Mouse (Mus musculus) forebrain, embryonic 11.5 days (tissue): ENCODE results near the gene Cdh23. TPM values are rescaled to one million over a fixed set of nuclear protein-coding genes. Genes with fewer than 3 reads are reported as not detected.

ENCODE experiments used
- ATAC-seq: fragments of 200-750 bp; cut with Nextera tagmentation; replicated peaks from 2 replicates; pipeline ENCODE4 v1.8.0; 2017; ENCODE audit warnings: moderate TSS enrichment; ENCODE audit not compliant: low FRiP score
- DNase-seq: peaks from one replicate; pipeline ENCODE4 v3.0.0-alpha.2; 2017; ENCODE audit warnings: low spot score
- H3K27ac ChIP-seq: fragments of 300-500 bp; sonication (generic); 2 replicates; pipeline ENCODE4 v1.5.1; 2014; ENCODE audit warnings: low read depth, low read length
- H3K27me3 ChIP-seq: fragments of 300-500 bp; sonication (generic); 2 replicates; pipeline ENCODE4 v1.6.1; 2014; ENCODE audit warnings: mild to moderate bottlenecking, low read length, mixed read lengths; ENCODE audit not compliant: control insufficient read depth, insufficient read depth
- H3K36me3 ChIP-seq: fragments of 300-500 bp; sonication (generic); 2 replicates; pipeline ENCODE4 v1.6.1; 2014; ENCODE audit warnings: mild to moderate bottlenecking, low read length, moderate library complexity, mixed read lengths; ENCODE audit not compliant: control insufficient read depth, insufficient read depth
- H3K4me1 ChIP-seq: fragments of 300-500 bp; sonication (generic); replicated peaks from 2 replicates; pipeline ENCODE4 v1.6.1; 2014; ENCODE audit warnings: low read length, mixed read lengths; ENCODE audit not compliant: control insufficient read depth, insufficient read depth
- H3K4me2 ChIP-seq: fragments of 300-500 bp; sonication (generic); 2 replicates; pipeline ENCODE4 v1.6.1; 2014; ENCODE audit warnings: low read depth, mild to moderate bottlenecking, low read length, moderate library complexity, mixed read lengths; ENCODE audit not compliant: severe bottlenecking
- H3K4me3 ChIP-seq: fragments of 300-500 bp; sonication (generic); 2 replicates; pipeline ENCODE4 v1.5.1; 2014; ENCODE audit warnings: low read depth, low read length
- H3K9ac ChIP-seq: fragments of 300-500 bp; sonication (generic); 2 replicates; pipeline ENCODE4 v1.6.1; 2014; ENCODE audit warnings: low read length
- H3K9me3 ChIP-seq: fragments of 300-500 bp; sonication (generic); 2 replicates; pipeline ENCODE4 v1.6.1; 2016; ENCODE audit warnings: low read length, mixed read lengths; ENCODE audit not compliant: control insufficient read depth
- whole genome bisulfite sequencing: fragments of 180-500 bp; shearing (Covaris S2); extraction: QIAGEN DNeasy Blood & Tissue Kit; methylation state at CpG from one replicate; pipeline ENCODE4 v1.1.7; 2014; 5-methylcytosine and 5-hydroxymethylcytosine counted together
- polyA plus RNA-seq: library from polyadenylated mRNA; unstranded; fragments of >200 nt; fragmentation: Nextera tagmentation; extraction: Ambion mirVana; gene quantifications from 2 replicates; pipeline ENCODE4 v1.2.1, GENCODE M21; 2014

The Cdh23 gene
- polyA plus RNA-seq, 1 experiment from 2014 or later: 0.36 TPM

DNA sequence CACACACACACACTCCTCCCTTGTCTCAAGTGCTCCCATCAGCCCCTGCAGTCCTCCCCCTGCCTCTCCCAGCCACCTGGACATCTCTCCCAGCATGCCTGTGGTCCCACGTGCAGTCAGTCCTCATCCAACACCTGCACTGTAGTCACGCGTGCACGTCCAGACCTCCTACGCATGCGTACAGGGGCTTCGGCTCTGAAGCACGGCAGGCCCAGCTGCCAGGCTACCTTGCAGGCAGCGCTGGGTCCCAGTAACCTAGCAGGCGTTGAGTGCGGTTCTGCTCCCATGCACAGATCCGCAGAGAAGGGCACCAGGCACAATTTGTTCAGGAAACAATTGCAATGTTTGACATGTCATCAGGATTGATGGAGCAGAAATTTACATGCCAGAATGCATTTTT lies 249.1 kb downstream of the Cdh23 start:
- Histone ChIP-seq H3K9ac (no peak overlapping the region), H3K36me3 (no peaks in the 10 kb centered on the region), H3K4me1 (no peaks in the 10 kb centered on the region), H3K27ac (no peak overlapping the region), H3K27me3 (no peaks in the 10 kb centered on the region), H3K9me3 (no peaks in the 10 kb centered on the region), H3K4me2 (no peak overlapping the region), H3K4me3 (no peak overlapping the region)
- DNase-seq: no peak
- WGBS: 90% methylated on average over 12 of the region's 12 CpGs
- no peak for ATAC-seq

DNA sequence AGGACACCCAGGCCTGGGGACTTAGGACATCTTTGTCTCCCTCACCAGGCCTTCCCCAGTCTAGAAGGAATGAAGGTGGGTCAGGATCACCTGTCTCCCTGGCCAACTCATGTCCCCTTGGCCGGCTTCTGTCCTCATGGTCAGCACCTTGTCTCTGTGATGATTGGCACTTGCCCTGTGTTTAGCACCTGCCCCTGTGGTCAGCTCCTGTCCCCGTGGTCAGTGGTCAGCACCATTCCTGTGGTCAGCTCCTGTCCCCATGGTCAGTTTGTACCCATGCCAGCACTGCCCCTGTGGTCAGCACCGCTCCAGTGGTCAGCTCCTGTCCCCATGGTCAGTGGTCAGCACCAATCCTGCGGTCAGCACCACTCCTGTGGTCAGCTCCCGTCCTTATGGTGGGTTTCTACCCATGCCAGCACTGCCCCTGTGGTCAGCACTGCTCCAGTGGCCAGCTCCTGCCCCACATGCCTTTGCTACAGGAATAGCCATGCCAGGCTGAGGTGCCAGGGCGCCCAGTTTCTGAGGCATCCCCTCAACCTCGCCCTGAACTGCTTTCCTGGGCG lies 251.2 kb downstream of the Cdh23 start:
- Histone ChIP-seq H3K4me2 (no peak overlapping the region), H3K36me3 (no peaks in the 10 kb centered on the region), H3K27me3 (no peaks in the 10 kb centered on the region), H3K4me3 (no peak overlapping the region), H3K9me3 (no peaks in the 10 kb centered on the region), H3K27ac (no peak overlapping the region), H3K4me1 (no peaks in the 10 kb centered on the region), H3K9ac (no peak overlapping the region)
- DNase-seq: peak; percentile 66
- 66% methylated on average over 8 of the region's 8 CpGs for WGBS
- no peak for ATAC-seq

DNA sequence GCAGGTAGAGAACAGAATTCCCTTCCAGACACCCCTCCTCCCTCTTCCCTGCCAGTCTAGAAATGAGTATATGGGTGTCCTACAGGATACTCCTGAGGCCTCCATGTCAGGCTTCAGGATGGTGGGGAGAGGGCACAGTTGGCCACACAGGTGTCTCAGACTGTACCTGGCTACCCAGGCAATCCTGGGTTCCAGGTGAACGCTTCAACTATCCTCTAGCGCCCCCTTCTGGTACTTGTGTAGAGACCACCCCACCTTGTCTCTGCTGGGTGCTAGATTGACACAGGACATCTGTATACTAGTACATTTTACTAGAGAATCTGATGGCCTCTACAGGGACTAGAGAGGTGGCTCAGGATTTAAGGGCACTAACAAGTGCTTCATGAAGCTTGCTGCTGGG lies 253.2 kb downstream of the Cdh23 start:
- Histone ChIP-seq H3K9ac (no peak overlapping the region), H3K4me3 (no peak overlapping the region), H3K4me2 (no peak overlapping the region), H3K36me3 (no peaks in the 10 kb centered on the region), H3K27me3 (no peaks in the 10 kb centered on the region), H3K9me3 (no peaks in the 10 kb centered on the region), H3K27ac (no peak overlapping the region), H3K4me1 (no peaks in the 10 kb centered on the region)
- no peak for ATAC-seq
- DNase-seq: no peak
- 4% methylated on average over 2 of the region's 2 CpGs for WGBS

DNA sequence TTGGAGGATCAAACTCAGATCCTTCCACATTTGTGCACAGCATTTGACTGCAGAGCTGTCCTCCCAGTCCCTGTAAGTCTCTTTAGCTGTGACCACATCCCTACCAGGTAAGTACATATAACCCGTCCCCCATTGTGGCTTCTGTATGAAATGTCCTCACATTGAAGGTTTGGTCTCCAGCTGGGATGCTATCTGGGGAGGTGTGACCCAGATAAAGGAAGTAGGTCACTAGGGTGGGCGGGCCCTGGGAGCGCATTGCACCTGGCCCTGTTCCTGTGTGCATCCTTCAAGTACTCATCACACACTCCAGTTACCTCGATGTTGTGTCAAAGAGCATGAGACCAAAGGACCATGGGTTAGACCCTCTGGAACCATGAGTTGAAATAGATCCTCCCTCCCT lies 254.0 kb downstream of the Cdh23 start:
- no peaks in the 10 kb centered on the region for H3K36me3 ChIP-seq
- no peaks in the 10 kb centered on the region for H3K9me3 ChIP-seq
- 87% methylated on average over 4 of the region's 4 CpGs for WGBS
- ATAC-seq (no peak), DNase-seq (no peak)
- H3K27ac ChIP-seq: no peak overlapping the region
- no peak overlapping the region for H3K4me3 ChIP-seq
- no peak overlapping the region for H3K4me2 ChIP-seq
- H3K9ac ChIP-seq: no peak overlapping the region
- H3K4me1 ChIP-seq: no peaks in the 10 kb centered on the region
- H3K27me3 ChIP-seq: no peaks in the 10 kb centered on the region

DNA sequence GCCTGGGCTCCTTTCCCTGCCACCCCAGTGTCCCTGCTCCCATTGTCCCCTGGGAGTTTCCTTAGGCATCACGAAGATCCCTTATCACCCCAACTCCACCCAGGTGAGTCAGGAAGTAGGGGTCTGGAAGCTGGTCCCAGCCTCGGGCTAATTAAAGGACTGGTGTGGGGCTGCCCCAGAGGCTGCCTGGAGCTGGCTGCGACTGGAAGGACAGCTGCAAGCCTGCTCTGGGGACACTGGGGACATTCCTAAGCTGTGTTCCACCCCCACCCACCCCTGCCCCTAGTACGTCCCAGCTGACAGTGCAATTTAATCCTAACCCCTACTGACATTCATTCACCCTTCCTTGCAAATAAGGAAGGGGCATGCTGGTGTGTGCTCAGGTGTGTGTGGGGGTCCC lies 263.6 kb downstream of the Cdh23 start:
- ATAC-seq: no peak
- 28% methylated on average over 4 of the region's 4 CpGs for WGBS
- no peak overlapping the region for H3K4me2 ChIP-seq

DNA sequence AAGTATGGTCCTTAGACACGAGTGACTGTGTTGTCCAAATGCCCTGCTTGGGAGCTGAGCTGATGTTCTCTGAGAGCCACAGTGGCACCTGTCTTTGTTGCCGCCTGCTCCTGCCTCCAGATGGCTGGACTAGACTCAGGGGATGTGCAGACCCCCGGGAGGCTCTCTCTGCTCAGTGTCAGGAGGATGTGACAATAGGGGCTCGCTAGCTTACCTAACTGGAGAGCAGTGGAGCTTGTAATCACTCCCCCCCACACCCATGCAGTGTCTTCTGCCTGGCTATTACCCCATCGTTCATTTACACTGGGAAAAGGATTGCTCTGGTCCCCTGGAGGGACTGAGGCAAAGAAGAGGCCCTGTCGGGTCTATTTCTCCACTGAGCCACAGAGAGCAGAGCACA lies 265.7 kb downstream of the Cdh23 start:
- Histone ChIP-seq H3K27me3 (no peaks in the 10 kb centered on the region), H3K4me1 (no peaks in the 10 kb centered on the region), H3K9me3 (no peaks in the 10 kb centered on the region), H3K4me3 (no peak overlapping the region), H3K9ac (no peak overlapping the region), H3K36me3 (no peaks in the 10 kb centered on the region), H3K4me2 (no peak overlapping the region), H3K27ac (no peak overlapping the region)
- 26% methylated on average over 6 of the region's 6 CpGs for WGBS
- DNase-seq (no peak), ATAC-seq (no peak)

More for the DNA sequence above, 263.6 kb downstream of the Cdh23 start:
- DNase-seq: no peak
- no peaks in the 10 kb centered on the region for H3K4me1 ChIP-seq
- no peaks in the 10 kb centered on the region for H3K27me3 ChIP-seq
- H3K36me3 ChIP-seq: no peaks in the 10 kb centered on the region
- H3K27ac ChIP-seq: no peak overlapping the region
- no peaks in the 10 kb centered on the region for H3K9me3 ChIP-seq
- no peak overlapping the region for H3K4me3 ChIP-seq
- no peak overlapping the region for H3K9ac ChIP-seq

DNA sequence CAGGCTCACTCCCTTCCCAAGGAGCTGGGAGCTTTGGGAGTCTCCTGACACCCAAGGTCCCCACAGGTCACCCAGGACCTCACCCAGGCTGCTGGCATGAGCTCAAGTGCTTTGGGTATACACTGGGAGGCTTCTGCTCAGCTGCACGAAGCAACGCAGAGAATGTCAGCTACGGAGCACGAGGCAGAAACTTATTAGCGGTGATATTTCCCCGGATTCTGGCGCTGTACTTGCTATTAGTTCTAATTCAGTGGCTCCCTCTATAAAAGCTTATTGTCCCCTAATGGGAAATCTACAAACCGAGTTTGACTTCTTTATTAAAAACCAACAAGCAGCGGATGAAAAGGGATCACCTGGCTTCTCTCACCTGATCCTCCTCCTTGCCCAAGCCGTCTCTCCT lies 266.3 kb downstream of the Cdh23 start:
- DNase-seq: no peak
- 45% methylated on average over 10 of the region's 10 CpGs for WGBS
- Histone ChIP-seq H3K4me3 (no peak overlapping the region), H3K9me3 (peaks cover 3% of the 10 kb centered on the region; the same call in 1 of the 2 replicates), H3K27ac (no peak overlapping the region), H3K27me3 (no peaks in the 10 kb centered on the region), H3K4me1 (no peaks in the 10 kb centered on the region), H3K4me2 (no peak overlapping the region), H3K36me3 (no peaks in the 10 kb centered on the region), H3K9ac (no peak overlapping the region)
- no peak for ATAC-seq

DNA sequence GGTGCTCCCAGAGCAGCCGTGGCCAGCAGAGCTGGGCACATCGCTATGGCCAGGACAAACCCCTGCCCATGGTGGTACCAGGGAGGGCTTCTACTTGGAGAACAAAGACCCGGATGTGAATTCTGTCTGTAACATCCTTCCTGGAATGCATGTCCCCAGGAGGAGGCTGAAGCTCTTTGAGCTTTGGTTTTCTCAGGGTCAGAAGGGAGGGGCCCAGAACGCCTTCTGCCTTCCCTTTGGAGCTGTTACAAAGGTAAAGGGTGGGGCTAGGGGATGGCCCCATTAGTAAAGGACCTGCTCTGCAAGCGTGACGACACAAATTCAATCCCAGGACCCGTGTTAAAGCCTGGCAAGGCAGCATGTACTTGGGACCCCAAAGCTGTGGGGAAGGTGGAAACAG lies 273.5 kb downstream of the Cdh23 start:
- peaks cover 3% of the 10 kb centered on the region; the same call in 1 of the 2 replicates for H3K9me3 ChIP-seq
- 66% methylated on average over 7 of the region's 7 CpGs for WGBS
- DNase-seq (no peak), ATAC-seq (no peak)
- H3K4me3 ChIP-seq: no peak overlapping the region
- H3K4me2 ChIP-seq: no peak overlapping the region
- no peaks in the 10 kb centered on the region for H3K36me3 ChIP-seq
- no peak overlapping the region for H3K9ac ChIP-seq
- no peak overlapping the region for H3K27ac ChIP-seq
- no peaks in the 10 kb centered on the region for H3K4me1 ChIP-seq
- no peaks in the 10 kb centered on the region for H3K27me3 ChIP-seq

DNA sequence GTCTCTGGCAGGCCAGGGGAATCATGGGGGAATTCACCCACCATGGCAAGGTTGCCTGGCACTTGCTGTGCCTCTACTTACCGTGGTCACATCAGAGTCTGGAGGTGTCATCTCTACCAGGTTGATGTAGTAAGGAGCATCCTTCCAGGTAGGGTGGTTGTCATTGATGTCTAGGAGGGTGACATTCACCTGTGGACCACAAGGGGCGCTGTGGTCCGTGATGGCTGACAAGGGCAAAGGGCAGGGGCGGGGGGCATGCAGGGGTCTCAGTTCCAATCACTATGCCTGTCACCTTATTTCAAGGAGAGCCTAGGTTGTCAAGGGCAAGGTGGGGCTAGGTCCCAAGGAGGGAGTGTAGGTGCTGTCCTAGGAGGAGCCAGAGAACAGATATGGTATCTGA lies 276.7 kb downstream of the Cdh23 start:
- Histone ChIP-seq H3K4me1 (no peaks in the 10 kb centered on the region), H3K4me2 (no peak overlapping the region), H3K27ac (no peak overlapping the region), H3K9me3 (no peaks in the 10 kb centered on the region), H3K27me3 (no peaks in the 10 kb centered on the region), H3K36me3 (no peaks in the 10 kb centered on the region), H3K9ac (no peak overlapping the region), H3K4me3 (no peak overlapping the region)
- DNase-seq (no peak), ATAC-seq (no peak)
- 12% methylated on average over 4 of the region's 4 CpGs for WGBS
